Mouse (Mus musculus) liver, embryonic 13.5 days (tissue): ENCODE results near the gene Pnmal2. TPM values are rescaled to one million over a fixed set of nuclear protein-coding genes. Genes with fewer than 3 reads are reported as not detected.

Experiments used
- ATAC-seq: fragments of 200-750 bp; cut with Nextera tagmentation; 2 replicates; pipeline ENCODE4 v1.8.0; 2017; ENCODE audit warnings: low read depth, mild to moderate bottlenecking, moderate number of reproducible peaks, moderate library complexity
- DNase-seq: peaks from one replicate; pipeline ENCODE4 v3.0.0; 2022
- H3K27ac ChIP-seq: fragments of 300-500 bp; sonication (generic); 2 replicates; pipeline ENCODE4 v1.5.1; 2015; ENCODE audit warnings: moderate library complexity, mild to moderate bottlenecking, inconsistent platforms
- H3K27me3 ChIP-seq: fragments of 300-500 bp; sonication (generic); 2 replicates; pipeline ENCODE4 v1.6.1; 2015; ENCODE audit warnings: mild to moderate bottlenecking, inconsistent platforms
- H3K36me3 ChIP-seq: fragments of 300-500 bp; sonication (generic); 2 replicates; pipeline ENCODE4 v1.6.1; 2015; ENCODE audit warnings: mild to moderate bottlenecking, inconsistent platforms
- H3K4me1 ChIP-seq: fragments of 300-500 bp; sonication (generic); replicated peaks from 2 replicates; pipeline ENCODE4 v1.6.1; 2015; ENCODE audit warnings: inconsistent platforms
- H3K4me2 ChIP-seq: fragments of 300-500 bp; sonication (generic); 2 replicates; pipeline ENCODE4 v1.6.1; 2015; ENCODE audit warnings: inconsistent platforms, mild to moderate bottlenecking, moderate library complexity
- H3K4me3 ChIP-seq: fragments of 300-500 bp; sonication (generic); replicated peaks from 2 replicates; pipeline ENCODE4 v1.5.1; 2015; ENCODE audit warnings: mild to moderate bottlenecking, inconsistent platforms
- H3K9ac ChIP-seq: fragments of 300-500 bp; sonication (generic); 2 replicates; pipeline ENCODE4 v1.6.1; 2015; ENCODE audit warnings: mild to moderate bottlenecking, inconsistent platforms
- H3K9me3 ChIP-seq: fragments of 300-500 bp; sonication (generic); replicated peaks from 2 replicates; pipeline ENCODE4 v1.6.1; 2016; ENCODE audit warnings: inconsistent platforms
- WGBS: fragments of 180-500 bp; shearing (Covaris S2); methylation state at CpG from one replicate; pipeline ENCODE4 v1.1.7; 2015; ENCODE audit not compliant: insufficient replicate concordance; 5-methylcytosine and 5-hydroxymethylcytosine counted together
- polyA plus RNA-seq: library from polyadenylated mRNA; unstranded; fragments of >200 nt; fragmentation: Nextera tagmentation; extraction: Ambion mirVana; gene quantifications from 2 replicates; pipeline ENCODE4 v1.2.1, GENCODE M21; 2015

Gene Pnmal2
- polyA plus RNA-seq, 1 experiment from 2014 or later, result 0.61 TPM

DNA sequence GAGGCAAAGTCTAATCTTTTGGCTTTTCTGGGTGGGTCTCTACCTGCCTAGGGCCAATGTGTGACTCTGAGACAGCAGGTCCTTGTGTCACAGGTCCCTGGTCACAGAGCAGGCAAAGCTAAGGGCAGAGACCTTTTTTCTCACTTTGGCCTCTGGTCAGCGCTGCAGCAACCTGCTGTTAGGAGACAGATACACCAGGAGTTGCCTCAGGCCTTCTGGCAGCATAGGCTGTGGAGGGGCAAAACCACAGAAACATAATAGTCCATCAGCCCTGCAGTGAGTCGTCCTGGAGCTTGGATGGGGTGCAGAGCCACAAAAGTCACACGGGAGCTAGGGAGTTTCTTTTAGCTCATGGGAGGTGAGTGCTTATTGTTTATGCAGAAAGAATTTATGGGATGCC is 25.8 kb upstream of the Pnmal2 start:
- no peaks in the 10 kb centered on the region for H3K27me3 ChIP-seq
- H3K9me3 ChIP-seq, result no peaks in the 10 kb centered on the region
- no peak overlapping the region for H3K9ac ChIP-seq
- no peak overlapping the region for H3K4me2 ChIP-seq
- peaks cover 53% of the 10 kb centered on the region for H3K4me1 ChIP-seq
- WGBS, result 84% methylated on average over 3 of the region's 3 CpGs
- ATAC-seq (no peak), DNase-seq (no peak)
- no peak overlapping the region for H3K27ac ChIP-seq
- no peak overlapping the region for H3K4me3 ChIP-seq
- peaks cover 73% of the 10 kb centered on the region for H3K36me3 ChIP-seq

DNA sequence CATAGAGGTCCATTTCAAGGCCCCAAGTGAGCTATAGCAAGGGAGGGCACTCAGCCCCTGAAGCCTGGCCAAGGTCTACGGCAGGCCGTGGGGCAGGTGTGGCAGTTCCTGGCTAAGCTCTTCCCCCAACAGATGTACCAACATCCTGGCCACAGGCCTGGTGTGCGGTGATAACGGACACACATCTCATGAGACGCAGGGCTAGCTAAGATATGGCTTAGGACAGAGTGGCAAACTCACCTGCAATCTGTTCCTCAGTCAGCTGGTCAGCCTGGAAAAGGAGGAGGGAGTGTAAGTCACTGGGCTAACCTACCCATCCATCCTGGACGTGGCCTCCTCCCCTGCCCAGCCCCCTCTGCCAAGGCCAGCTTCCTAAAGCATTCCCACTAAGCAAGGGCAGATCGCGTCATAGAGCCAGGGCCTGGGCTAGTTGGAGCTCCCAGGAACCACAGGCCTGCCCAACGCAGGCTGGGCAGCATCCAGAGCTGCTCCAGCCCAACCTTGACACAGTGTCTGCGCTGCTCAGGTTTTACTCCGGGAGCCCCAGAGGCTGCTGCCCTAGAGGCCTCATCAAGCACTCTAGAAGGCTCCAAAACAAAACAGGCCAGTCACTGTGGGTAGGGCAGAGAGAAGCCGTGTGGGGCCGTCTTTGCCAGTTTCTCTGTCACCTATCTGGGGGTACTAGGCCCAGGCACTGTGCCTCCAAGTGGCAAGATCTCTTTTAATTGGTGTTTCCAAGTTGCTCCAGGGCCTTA is 24.9 kb upstream of the Pnmal2 start:
- H3K9ac ChIP-seq, result no peak overlapping the region
- DNase-seq (no peak), ATAC-seq (peak; percentile 13; the same call in 1 of the 2 replicates)
- H3K27ac ChIP-seq, result peak overlapping the region; percentile 6; the same call in 1 of the 2 replicates
- 52% methylated on average over 13 of the region's 13 CpGs for whole genome bisulfite sequencing
- H3K36me3 ChIP-seq, result peaks cover 68% of the 10 kb centered on the region
- H3K4me2 ChIP-seq, result no peak overlapping the region
- no peaks in the 10 kb centered on the region for H3K27me3 ChIP-seq
- no peaks in the 10 kb centered on the region for H3K9me3 ChIP-seq
- H3K4me3 ChIP-seq, result no peak overlapping the region
- H3K4me1 ChIP-seq, result peaks cover 54% of the 10 kb centered on the region

DNA sequence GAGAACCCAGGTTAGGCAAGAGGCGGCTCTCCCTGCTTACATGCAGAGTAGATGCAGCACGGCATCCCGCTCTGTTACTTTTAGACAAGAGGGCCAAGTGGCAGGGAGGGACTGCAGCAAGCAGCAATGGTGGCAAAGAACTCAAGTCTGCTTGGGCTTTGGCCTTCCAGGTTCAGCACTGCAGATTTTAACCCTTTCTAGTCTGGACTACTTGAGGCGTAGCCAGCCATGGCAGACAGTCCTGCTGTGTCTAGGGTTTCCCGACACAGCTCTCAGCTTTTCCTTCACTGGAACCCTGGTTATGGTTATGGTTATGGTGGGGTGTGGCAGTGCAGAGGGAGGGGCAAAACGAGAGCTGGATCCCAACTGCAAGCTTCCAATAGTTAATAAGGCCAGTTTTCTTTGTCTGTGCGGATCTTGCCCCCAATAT is 24.3 kb upstream of the Pnmal2 start:
- H3K9me3 ChIP-seq, result no peaks in the 10 kb centered on the region
- 86% methylated on average over 7 of the region's 7 CpGs for WGBS
- peaks cover 62% of the 10 kb centered on the region for H3K36me3 ChIP-seq
- peak overlapping the region; percentile 6; the same call in 1 of the 2 replicates for H3K27ac ChIP-seq
- H3K27me3 ChIP-seq, result no peaks in the 10 kb centered on the region
- H3K4me1 ChIP-seq, result peaks cover 60% of the 10 kb centered on the region
- no peak overlapping the region for H3K4me3 ChIP-seq
- H3K4me2 ChIP-seq, result no peak overlapping the region
- ATAC-seq (no peak), DNase-seq (no peak)
- no peak overlapping the region for H3K9ac ChIP-seq

DNA sequence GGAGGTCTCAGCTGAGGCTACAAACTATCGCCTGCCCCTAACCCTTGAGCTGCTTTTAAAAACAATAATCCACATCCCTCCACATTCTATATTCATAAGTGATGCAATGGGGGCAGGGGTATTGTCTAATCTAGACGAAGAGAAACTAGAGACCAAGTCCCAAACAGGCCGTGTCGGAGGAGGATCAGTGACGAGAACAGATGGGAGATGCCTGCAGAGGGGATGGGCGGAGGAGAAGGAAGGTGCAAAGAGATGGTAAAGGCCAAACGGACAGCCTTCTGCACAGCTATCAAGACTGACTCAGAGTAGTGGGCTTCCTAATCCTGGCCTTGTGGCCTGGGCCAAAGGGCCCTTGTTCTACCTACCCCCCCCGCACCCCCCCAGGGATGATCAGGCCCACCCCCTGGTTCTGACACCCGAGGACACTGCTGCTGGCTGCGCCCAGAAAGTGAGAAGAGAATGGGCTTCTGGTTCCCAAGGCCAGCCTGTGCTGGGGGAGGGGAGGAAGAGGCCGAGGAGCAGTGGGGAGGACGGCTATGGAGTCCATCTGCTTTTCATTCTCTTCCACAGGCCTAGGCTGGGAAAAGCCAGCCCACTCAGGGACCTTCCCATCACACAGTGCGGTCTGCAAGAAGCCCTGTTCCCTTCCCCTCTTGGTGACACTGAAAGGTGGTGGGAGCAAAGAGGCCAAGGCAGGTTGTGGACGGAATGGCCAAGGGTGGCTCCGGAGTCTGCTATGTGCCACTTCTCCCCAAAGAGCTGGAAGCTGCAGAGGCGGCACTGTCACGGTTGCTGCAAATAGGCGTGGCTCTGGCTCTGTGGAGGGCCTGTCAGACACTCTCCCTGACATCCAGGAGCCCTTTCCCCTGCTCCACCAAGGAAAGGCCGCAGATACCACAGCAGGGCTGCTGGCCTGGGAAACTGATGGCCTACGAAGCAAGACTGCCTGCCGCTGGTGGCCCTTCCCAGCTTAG is 23.4 kb upstream of the Pnmal2 start:
- 71% methylated on average over 21 of the region's 21 CpGs for WGBS
- Histone ChIP-seq H3K36me3 (peaks cover 54% of the 10 kb centered on the region), H3K9ac (peak overlapping the region; percentile 99), H3K4me2 (peak overlapping the region; percentile 92), H3K27ac (peak overlapping the region; percentile 94), H3K4me1 (peaks cover 61% of the 10 kb centered on the region), H3K4me3 (peak overlapping the region; percentile 96), H3K9me3 (no peaks in the 10 kb centered on the region), H3K27me3 (no peaks in the 10 kb centered on the region)
- no peak for ATAC-seq
- DNase-seq, result no peak

DNA sequence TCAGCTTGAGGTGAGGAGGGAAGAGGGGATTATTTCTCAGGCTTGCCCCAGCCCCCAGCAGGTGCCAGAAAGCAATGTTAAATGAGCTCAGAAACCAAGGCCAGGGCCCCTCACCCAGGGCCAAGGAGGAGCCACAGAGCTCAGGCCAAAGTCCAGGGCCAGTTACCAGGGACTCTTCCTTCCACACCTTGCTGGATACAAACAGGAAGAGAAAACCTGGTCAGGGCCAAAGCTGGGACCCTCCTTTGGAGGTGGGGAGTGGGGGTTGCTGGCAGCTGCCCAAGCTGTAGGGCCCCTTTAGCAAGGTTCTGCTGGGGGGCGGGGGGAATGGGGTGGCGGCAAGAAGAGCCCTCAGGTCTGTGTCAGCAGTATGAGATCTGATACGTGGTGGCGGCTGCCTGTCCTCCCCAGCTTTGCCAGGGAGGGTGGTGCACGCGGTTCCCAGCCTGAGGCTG is 22.6 kb upstream of the Pnmal2 start:
- Histone ChIP-seq H3K36me3 (peaks cover 46% of the 10 kb centered on the region), H3K4me1 (peaks cover 61% of the 10 kb centered on the region), H3K27ac (peak overlapping the region; percentile 94), H3K4me2 (peak overlapping the region; percentile 92), H3K4me3 (peak overlapping the region; percentile 96), H3K27me3 (no peaks in the 10 kb centered on the region), H3K9ac (peak overlapping the region; percentile 99), H3K9me3 (no peaks in the 10 kb centered on the region)
- whole genome bisulfite sequencing, result 8% methylated on average over 6 of the region's 6 CpGs
- no peak for DNase-seq
- ATAC-seq, result no peak

DNA sequence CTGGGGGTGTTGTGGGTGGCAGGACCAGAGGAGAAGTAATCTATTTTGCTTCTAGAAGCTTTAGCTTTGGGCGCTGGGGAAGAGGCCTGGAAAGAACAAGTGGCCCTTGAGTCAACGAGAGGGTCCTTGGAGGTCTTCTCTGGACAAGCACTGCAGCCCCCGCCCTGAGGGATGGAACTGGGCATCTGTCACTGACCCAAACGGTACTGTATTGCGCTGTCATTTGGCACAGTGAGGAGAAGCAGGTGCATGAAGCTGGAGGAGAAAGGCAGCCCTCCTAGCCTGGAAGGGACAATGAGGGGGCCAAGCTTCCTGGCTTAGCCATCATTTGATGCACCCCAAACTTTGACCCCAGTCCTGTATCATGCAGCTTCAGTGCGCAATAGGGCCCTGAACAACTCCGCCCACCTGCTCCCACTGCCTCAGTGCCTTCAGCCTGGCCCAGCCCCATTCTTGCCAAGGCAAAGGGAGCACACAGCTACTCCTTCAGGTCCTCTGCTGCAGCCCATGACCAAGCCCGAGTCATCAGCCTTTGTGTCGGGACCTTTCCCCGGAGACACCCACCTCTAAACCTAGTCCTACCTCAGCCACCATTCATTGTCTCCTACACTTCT is 22.0 kb upstream of the Pnmal2 start:
- no peak for ATAC-seq
- Histone ChIP-seq H3K4me3 (peak overlapping the region; percentile 96), H3K36me3 (peaks cover 40% of the 10 kb centered on the region), H3K27me3 (no peaks in the 10 kb centered on the region), H3K4me2 (peak overlapping the region; percentile 92), H3K9ac (peak overlapping the region; percentile 99), H3K4me1 (peaks cover 61% of the 10 kb centered on the region), H3K9me3 (no peaks in the 10 kb centered on the region), H3K27ac (peak overlapping the region; percentile 94)
- WGBS, result 36% methylated on average over 10 of the region's 10 CpGs
- DNase-seq, result peak; percentile 49

DNA sequence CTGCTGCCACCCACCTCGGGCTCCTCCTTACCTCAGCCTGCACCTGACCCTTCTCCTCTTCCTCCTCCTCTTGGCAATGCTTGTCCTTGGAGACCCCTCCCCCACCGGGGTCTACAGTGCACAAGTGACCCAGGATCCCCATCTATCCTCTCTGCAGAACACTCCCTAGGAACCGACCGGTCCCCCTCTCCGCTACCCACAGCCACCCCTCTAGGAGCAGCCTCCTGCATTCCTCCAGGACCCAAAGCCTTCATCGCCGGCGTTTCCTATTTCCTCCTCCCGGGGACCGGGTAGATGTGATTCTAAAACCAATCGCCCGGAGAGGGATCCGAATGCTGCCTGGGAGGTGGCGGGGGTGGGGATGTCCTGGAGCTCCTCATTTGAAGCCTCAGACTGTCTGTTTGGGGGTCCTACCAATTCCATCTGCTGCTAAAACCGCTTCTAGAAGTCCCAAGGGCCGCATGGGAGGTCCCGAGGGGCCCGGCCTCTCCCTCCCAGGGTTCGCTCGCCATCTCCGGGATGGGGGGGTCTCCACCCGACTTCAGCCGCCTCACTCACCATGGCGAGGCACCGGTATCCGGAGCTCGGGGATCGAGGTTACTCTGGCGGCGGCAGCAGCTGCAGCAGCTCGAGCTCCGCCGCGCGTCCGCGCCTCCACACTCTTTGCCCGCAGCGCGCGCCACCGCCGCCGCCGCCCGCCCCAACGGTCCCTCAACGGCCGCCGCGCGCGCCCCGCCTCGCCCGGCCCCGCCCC is 21.0 kb upstream of the Pnmal2 start:
- peaks cover 30% of the 10 kb centered on the region for H3K36me3 ChIP-seq

DNA sequence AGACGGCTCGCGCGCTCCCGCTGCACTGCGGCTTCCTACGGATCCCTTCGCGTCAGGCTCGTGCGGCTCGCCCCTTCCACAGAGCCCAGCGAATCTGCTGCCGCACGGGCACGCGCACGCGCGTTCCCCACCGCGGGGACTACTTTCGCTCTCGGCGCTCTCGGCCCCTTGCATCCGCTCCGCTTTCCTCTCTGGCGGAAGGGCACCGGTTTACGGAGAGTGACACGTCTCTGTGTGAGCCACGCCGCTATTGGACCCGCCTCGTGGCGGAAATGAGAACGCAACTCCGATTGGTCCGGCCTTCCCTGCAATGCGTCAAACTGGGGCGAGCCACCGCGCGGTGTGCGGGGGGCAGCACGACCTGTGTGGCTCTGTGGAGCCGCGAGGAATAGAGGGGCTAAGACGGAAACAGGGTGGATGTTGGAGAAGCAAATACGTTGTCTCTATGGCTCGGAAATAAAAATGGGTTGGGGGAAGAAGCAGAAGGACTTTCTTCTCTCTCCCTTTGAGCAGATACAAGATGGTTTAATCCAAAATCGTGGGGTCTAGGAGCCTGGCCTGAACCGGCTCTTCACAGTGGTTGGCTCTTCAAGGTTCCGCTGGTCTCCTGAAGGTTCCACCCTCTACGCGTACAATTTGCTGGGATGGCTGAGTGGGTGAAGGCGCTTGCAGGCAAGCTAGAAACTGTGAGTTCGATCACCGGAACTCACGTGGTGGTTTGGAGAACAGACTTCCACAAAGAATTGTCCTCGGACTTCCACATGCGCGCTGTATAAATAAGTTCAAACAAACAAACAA is 20.2 kb upstream of the Pnmal2 start, which contains the start of gene Calm3:
Gene Calm3, minus strand, starts transcription at position 78 of the 798 bp plus-strand sequence.
- no peaks in the 10 kb centered on the region for H3K27me3 ChIP-seq
- WGBS, result under 1% methylated on average over 62 of the region's 64 CpGs
- peak within 1 kb of the TSS; percentile 99 for H3K9ac ChIP-seq
- peaks cover 46% of the 10 kb centered on the region for H3K4me1 ChIP-seq
- H3K27ac ChIP-seq, result peak within 1 kb of the TSS; percentile 94
- ATAC-seq (peak; percentile 85), DNase-seq (peak; percentile 99)
- H3K4me3 ChIP-seq, result peak within 1 kb of the TSS; percentile 96
- no peaks in the 10 kb centered on the region for H3K9me3 ChIP-seq
- peak within 1 kb of the TSS; percentile 92 for H3K4me2 ChIP-seq
- H3K36me3 ChIP-seq, result peaks cover 23% of the 10 kb centered on the region

More for the DNA sequence above, 21.0 kb upstream of the Pnmal2 start:
- Histone ChIP-seq H3K27me3 (no peaks in the 10 kb centered on the region), H3K9ac (peak overlapping the region; percentile 99), H3K9me3 (no peaks in the 10 kb centered on the region), H3K4me3 (peak overlapping the region; percentile 96), H3K4me1 (peaks cover 54% of the 10 kb centered on the region), H3K4me2 (peak overlapping the region; percentile 92), H3K27ac (peak overlapping the region; percentile 94)
- DNase-seq (no peak), ATAC-seq (no peak)
- WGBS, result under 1% methylated on average over 52 of the region's 57 CpGs

DNA sequence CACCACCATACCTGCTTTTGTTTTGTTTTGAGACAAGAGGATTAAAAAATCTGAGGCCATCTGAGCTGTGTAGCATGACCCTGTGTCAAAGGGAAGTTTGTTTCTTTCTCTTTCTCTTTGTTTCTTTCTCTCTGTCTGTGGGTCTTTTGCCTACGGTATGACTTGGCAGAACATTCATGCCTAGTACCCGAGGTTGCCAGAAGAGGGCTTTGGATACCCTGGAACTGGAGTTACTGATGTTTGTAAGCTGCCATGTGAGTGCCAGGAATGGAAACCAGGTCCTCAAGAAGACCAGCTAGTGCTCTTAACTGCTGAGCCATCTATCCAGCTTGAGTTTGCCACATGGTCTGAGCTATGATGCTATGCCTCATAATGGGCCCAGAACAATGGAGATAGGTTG is 16.1 kb upstream of the Pnmal2 start:
- 23% methylated on average over 2 of the region's 2 CpGs for WGBS
- Histone ChIP-seq H3K4me3 (no peak overlapping the region), H3K4me2 (no peak overlapping the region), H3K9ac (no peak overlapping the region), H3K27ac (no peak overlapping the region), H3K27me3 (no peaks in the 10 kb centered on the region), H3K4me1 (peaks cover 10% of the 10 kb centered on the region), H3K9me3 (no peaks in the 10 kb centered on the region), H3K36me3 (no peaks in the 10 kb centered on the region)
- ATAC-seq (no peak), DNase-seq (no peak)

DNA sequence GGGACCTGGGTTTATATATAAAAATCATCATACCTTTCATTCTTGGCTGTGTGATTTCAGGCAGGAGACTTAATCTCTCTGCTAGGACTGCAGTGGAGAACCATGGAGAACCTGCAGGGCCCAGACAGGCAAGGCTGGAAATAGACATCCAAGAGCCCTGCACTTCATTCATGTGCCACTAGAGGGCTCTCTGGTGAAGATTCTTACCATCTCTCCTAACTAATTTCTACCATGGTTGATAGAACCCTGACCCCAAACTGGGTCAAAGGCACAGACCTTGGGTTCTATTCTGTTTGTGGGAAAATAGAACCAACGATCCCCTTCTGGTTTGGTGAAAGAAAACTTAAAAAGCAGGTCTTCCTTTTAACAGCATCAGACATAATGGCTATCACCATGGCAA is 13.6 kb upstream of the Pnmal2 start:
- Histone ChIP-seq H3K9ac (no peak overlapping the region), H3K27ac (no peak overlapping the region), H3K4me1 (0 out of 2 replicates have a peak, but pooled peaks cover 2% of the 10 kb centered on the region), H3K4me2 (no peak overlapping the region), H3K36me3 (no peaks in the 10 kb centered on the region), H3K9me3 (no peaks in the 10 kb centered on the region), H3K27me3 (peaks cover 5% of the 10 kb centered on the region; the same call in 1 of the 2 replicates), H3K4me3 (no peak overlapping the region)
- ATAC-seq, result no peak
- WGBS, result 7% methylated on average over 1 of the region's 1 CpGs
- DNase-seq, result no peak
